Mouse (Mus musculus): ENCODE measurements around the gene Hadhb. TPM values are rescaled to one million over a fixed set of nuclear protein-coding genes. Genes with fewer than 3 reads are reported as not detected.

Hadhb gene
- polyA plus RNA-seq, 1 experiment from 2014 or later = 340 TPM

- no peaks in the 10 kb centered on the region for H3K9me3 ChIP-seq (ENCODE audit: control insufficient read depth, low read length)
- H3K27me3 ChIP-seq (replicated peaks; ENCODE audit: control insufficient read depth, insufficient read depth, low read length) = no peaks in the 10 kb centered on the region
- H3K9ac ChIP-seq (ENCODE audit: low read depth, low read length) = no peak overlapping the region
- no peaks in the 10 kb centered on the region for H3K4me1 ChIP-seq (ENCODE audit: control insufficient read depth, insufficient read depth, low read length)
- H3K4me3 ChIP-seq (ENCODE audit: low read length) = no peak overlapping the region
- H3K4me2 ChIP-seq (ENCODE audit: low read depth, low read length) = no peak overlapping the region
- ATAC-seq = no peak
- WGBS = 7% methylated on average over 4 of the region's 4 CpGs
- H3K36me3 ChIP-seq (ENCODE audit: control insufficient read depth, insufficient read depth, low read length) = no peaks in the 10 kb centered on the region
- H3K27ac ChIP-seq (ENCODE audit: low read length) = no peak overlapping the region
These were observed 59.8 kb downstream of the Hadhb start for GRCm38 (mm10) chr5:30214889-30215288.

DNA sequence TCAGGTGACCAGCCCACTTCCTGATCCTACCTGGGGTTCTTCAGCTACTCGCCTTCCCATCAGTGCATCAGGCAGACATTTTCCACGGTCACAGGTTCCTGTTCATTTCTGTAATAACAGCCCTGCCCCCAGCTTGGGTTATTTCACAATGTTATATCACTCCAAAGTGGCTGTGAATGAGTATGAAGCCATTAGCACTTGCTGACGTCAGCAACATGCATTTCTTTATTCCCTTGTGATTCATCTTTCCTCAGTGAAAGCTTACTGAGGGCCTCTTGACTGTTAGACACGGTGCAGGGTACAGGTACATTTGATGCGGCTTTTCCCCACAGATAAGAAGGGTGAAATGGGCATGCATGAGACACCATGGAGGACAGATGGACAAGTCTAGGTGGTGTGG is 60.9 kb downstream of the Hadhb start:
- H3K27ac ChIP-seq (ENCODE audit: low read length) = no peak overlapping the region
- H3K36me3 ChIP-seq (ENCODE audit: control insufficient read depth, insufficient read depth, low read length) = no peaks in the 10 kb centered on the region
- no peaks in the 10 kb centered on the region for H3K27me3 ChIP-seq (replicated peaks; ENCODE audit: control insufficient read depth, insufficient read depth, low read length)
- H3K9me3 ChIP-seq (ENCODE audit: control insufficient read depth, low read length) = no peaks in the 10 kb centered on the region
- no peak overlapping the region for H3K4me3 ChIP-seq (ENCODE audit: low read length)
- ATAC-seq = 0 out of 2 replicates have a peak, but pooled peaks have one; percentile 28
- H3K4me2 ChIP-seq (ENCODE audit: low read depth, low read length) = no peak overlapping the region
- 63% methylated on average over 5 of the region's 5 CpGs for WGBS
- no peaks in the 10 kb centered on the region for H3K4me1 ChIP-seq (ENCODE audit: control insufficient read depth, insufficient read depth, low read length)
- H3K9ac ChIP-seq (ENCODE audit: low read depth, low read length) = no peak overlapping the region

GRCm38 (mm10) chr5:30219715-30220114 is 64.7 kb downstream of the Hadhb start:
- Histone ChIP-seq H3K27me3 (replicated peaks; ENCODE audit: control insufficient read depth, insufficient read depth, low read length) (no peaks in the 10 kb centered on the region), H3K27ac (ENCODE audit: low read length) (no peak overlapping the region), H3K9ac (ENCODE audit: low read depth, low read length) (no peak overlapping the region), H3K36me3 (ENCODE audit: control insufficient read depth, insufficient read depth, low read length) (0 out of 2 replicates have a peak, but pooled peaks cover 5% of the 10 kb centered on the region), H3K4me1 (ENCODE audit: control insufficient read depth, insufficient read depth, low read length) (no peaks in the 10 kb centered on the region), H3K9me3 (ENCODE audit: control insufficient read depth, low read length) (no peaks in the 10 kb centered on the region), H3K4me3 (ENCODE audit: low read length) (no peak overlapping the region), H3K4me2 (ENCODE audit: low read depth, low read length) (no peak overlapping the region)
- no peak for ATAC-seq
- 92% methylated on average over 2 of the region's 2 CpGs for WGBS

- H3K36me3 ChIP-seq (ENCODE audit: control insufficient read depth, insufficient read depth, low read length) = 0 out of 2 replicates have a peak, but pooled peaks cover 5% of the 10 kb centered on the region
- H3K9me3 ChIP-seq (ENCODE audit: control insufficient read depth, low read length) = no peaks in the 10 kb centered on the region
- H3K27ac ChIP-seq (ENCODE audit: low read length) = no peak overlapping the region
- no peak for ATAC-seq
- 68% methylated on average over 8 of the region's 8 CpGs for WGBS
- no peak overlapping the region for H3K4me3 ChIP-seq (ENCODE audit: low read length)
- H3K4me2 ChIP-seq (ENCODE audit: low read depth, low read length) = no peak overlapping the region
- no peaks in the 10 kb centered on the region for H3K4me1 ChIP-seq (ENCODE audit: control insufficient read depth, insufficient read depth, low read length)
- H3K9ac ChIP-seq (ENCODE audit: low read depth, low read length) = no peak overlapping the region
- H3K27me3 ChIP-seq (replicated peaks; ENCODE audit: control insufficient read depth, insufficient read depth, low read length) = no peaks in the 10 kb centered on the region
These were observed 65.6 kb downstream of the Hadhb start for GRCm38 (mm10) chr5:30220666-30221065.

- Histone ChIP-seq H3K36me3 (ENCODE audit: control insufficient read depth, insufficient read depth, low read length) (0 out of 2 replicates have a peak, but pooled peaks cover 5% of the 10 kb centered on the region), H3K4me2 (ENCODE audit: low read depth, low read length) (no peak overlapping the region), H3K27ac (ENCODE audit: low read length) (no peak overlapping the region), H3K27me3 (replicated peaks; ENCODE audit: control insufficient read depth, insufficient read depth, low read length) (no peaks in the 10 kb centered on the region), H3K9me3 (ENCODE audit: control insufficient read depth, low read length) (no peaks in the 10 kb centered on the region), H3K4me3 (ENCODE audit: low read length) (no peak overlapping the region), H3K4me1 (ENCODE audit: control insufficient read depth, insufficient read depth, low read length) (no peaks in the 10 kb centered on the region), H3K9ac (ENCODE audit: low read depth, low read length) (no peak overlapping the region)
- WGBS = 97% methylated on average over 8 of the region's 8 CpGs
- ATAC-seq = no peak
These were observed 67.6 kb downstream of the Hadhb start for GRCm38 (mm10) chr5:30222681-30223080.

GRCm38 (mm10) chr5:30230901-30231300 is 75.9 kb downstream of the Hadhb start:
- H3K4me2 ChIP-seq (ENCODE audit: low read depth, low read length) = no peak overlapping the region
- WGBS = 89% methylated on average over 4 of the region's 4 CpGs
- H3K4me1 ChIP-seq (ENCODE audit: control insufficient read depth, insufficient read depth, low read length) = peaks cover 16% of the 10 kb centered on the region
- no peak overlapping the region for H3K9ac ChIP-seq (ENCODE audit: low read depth, low read length)
- no peak for ATAC-seq
- H3K27ac ChIP-seq (ENCODE audit: low read length) = no peak overlapping the region
- no peak overlapping the region for H3K4me3 ChIP-seq (ENCODE audit: low read length)
- no peaks in the 10 kb centered on the region for H3K27me3 ChIP-seq (replicated peaks; ENCODE audit: control insufficient read depth, insufficient read depth, low read length)
- peaks cover 5% of the 10 kb centered on the region; the same call in 1 of the 2 replicates for H3K9me3 ChIP-seq (ENCODE audit: control insufficient read depth, low read length)
- H3K36me3 ChIP-seq (ENCODE audit: control insufficient read depth, insufficient read depth, low read length) = 0 out of 2 replicates have a peak, but pooled peaks cover 3% of the 10 kb centered on the region

DNA sequence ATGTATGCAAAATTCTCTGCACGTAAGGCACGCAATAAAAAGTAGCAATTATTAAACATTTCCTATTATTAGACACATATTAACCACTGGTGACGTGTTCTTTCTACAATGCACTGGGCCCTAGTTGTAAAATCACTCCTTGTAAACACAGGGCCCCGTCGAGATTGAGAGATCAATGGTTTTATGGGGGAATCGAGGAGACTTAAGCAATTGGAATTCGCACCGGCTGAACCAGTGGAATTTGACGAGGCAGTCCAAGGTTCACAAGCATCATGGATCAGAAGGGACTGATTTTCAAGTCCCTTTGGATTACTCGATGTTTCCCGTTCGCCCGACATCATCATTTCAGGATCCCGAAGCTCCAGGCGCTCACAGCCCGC is 76.8 kb downstream of the Hadhb start:
- peak overlapping the region; percentile 89 for H3K27ac ChIP-seq (ENCODE audit: low read length)
- no peaks in the 10 kb centered on the region for H3K27me3 ChIP-seq (replicated peaks; ENCODE audit: control insufficient read depth, insufficient read depth, low read length)
- H3K4me1 ChIP-seq (ENCODE audit: control insufficient read depth, insufficient read depth, low read length) = peaks cover 18% of the 10 kb centered on the region
- WGBS = 25% methylated on average over 16 of the region's 16 CpGs
- peak overlapping the region; percentile 91 for H3K4me3 ChIP-seq (ENCODE audit: low read length)
- 0 out of 2 replicates have a peak, but pooled peaks cover 3% of the 10 kb centered on the region for H3K36me3 ChIP-seq (ENCODE audit: control insufficient read depth, insufficient read depth, low read length)
- peak; percentile 82 for ATAC-seq
- peak overlapping the region; percentile 48 for H3K4me2 ChIP-seq (ENCODE audit: low read depth, low read length)
- peak overlapping the region; percentile 69 for H3K9ac ChIP-seq (ENCODE audit: low read depth, low read length)
- peaks cover 5% of the 10 kb centered on the region; the same call in 1 of the 2 replicates for H3K9me3 ChIP-seq (ENCODE audit: control insufficient read depth, low read length)

DNA sequence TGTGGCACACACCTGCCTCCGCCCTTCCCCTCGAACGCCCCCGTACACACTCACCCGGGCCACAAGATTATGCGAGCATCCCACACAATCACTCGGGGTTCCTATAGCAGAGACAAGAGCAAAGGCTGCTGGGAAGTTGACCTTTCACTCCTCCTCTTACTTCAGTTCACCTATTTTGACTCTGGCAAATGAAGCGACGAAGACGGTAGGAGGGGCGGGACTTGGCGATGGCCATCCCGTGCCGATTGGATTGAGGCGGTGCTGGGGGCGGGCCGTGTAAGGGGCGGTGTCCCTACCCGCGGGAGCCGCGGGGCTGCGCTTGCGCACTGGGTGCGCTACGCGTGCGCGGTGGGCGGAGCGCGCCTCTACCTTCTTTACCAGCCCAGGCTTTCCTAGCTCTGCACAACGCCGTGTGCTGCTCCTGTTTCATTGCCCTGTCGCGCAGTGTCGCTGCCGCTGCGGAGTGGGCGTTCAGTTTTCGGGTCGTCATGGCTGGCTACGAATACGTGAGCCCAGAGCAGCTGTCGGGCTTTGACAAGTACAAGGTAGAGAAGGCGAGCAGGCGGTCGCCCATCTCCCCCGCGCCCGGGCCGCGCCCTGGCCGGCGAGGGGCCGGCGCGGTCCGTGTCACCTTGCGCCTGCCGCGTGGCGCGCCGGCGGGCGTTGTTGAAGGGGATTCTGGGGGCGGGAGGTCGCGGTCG is 77.4 kb downstream of the Hadhb start, which contains the start of gene Selenoi:
Selenoi (plus strand) TSS at position 311 of the 701 bp plus-strand sequence.
- no peaks in the 10 kb centered on the region for H3K27me3 ChIP-seq (replicated peaks; ENCODE audit: control insufficient read depth, insufficient read depth, low read length)
- peak within 1 kb of the TSS; percentile 93 for H3K9ac ChIP-seq (ENCODE audit: low read depth, low read length)
- H3K4me3 ChIP-seq (ENCODE audit: low read length) = peak within 1 kb of the TSS; percentile 91
- ATAC-seq = peak; percentile 98
- H3K4me2 ChIP-seq (ENCODE audit: low read depth, low read length) = peak within 1 kb of the TSS; percentile 74
- H3K9me3 ChIP-seq (ENCODE audit: control insufficient read depth, low read length) = peaks cover 5% of the 10 kb centered on the region; the same call in 1 of the 2 replicates
- 0 out of 2 replicates have a peak, but pooled peaks cover 3% of the 10 kb centered on the region for H3K36me3 ChIP-seq (ENCODE audit: control insufficient read depth, insufficient read depth, low read length)
- 3% methylated on average over 71 of the region's 71 CpGs for WGBS
- peak within 1 kb of the TSS; percentile 94 for H3K27ac ChIP-seq (ENCODE audit: low read length)
- peaks cover 18% of the 10 kb centered on the region for H3K4me1 ChIP-seq (ENCODE audit: control insufficient read depth, insufficient read depth, low read length)

DNA sequence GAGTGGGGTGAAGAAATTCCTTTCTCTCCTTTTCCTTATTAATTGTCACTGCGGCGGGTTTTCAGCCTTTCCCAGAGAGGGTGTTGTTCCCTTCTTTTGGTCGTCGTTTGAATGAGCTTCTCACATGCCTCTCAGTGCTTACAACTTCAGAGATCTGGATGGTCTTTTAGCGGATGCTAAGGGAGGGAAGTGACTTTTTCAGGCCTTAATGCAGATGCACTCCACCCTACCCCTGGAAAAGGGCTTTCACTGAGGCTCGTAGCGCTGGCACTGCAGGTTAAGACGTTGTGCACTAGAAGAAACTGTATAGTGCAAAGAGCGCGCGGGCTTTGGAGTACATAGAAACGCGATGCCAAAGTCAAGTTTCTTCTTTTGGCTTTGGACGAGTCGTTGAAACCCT is 78.0 kb downstream of the Hadhb start:
- peak overlapping the region; percentile 93 for H3K9ac ChIP-seq (ENCODE audit: low read depth, low read length)
- peak overlapping the region; percentile 74 for H3K4me2 ChIP-seq (ENCODE audit: low read depth, low read length)
- H3K9me3 ChIP-seq (ENCODE audit: control insufficient read depth, low read length) = peaks cover 5% of the 10 kb centered on the region; the same call in 1 of the 2 replicates
- H3K36me3 ChIP-seq (ENCODE audit: control insufficient read depth, insufficient read depth, low read length) = 0 out of 2 replicates have a peak, but pooled peaks cover 3% of the 10 kb centered on the region
- 3% methylated on average over 15 of the region's 15 CpGs for WGBS
- peak overlapping the region; percentile 91 for H3K4me3 ChIP-seq (ENCODE audit: low read length)
- no peaks in the 10 kb centered on the region for H3K27me3 ChIP-seq (replicated peaks; ENCODE audit: control insufficient read depth, insufficient read depth, low read length)
- H3K4me1 ChIP-seq (ENCODE audit: control insufficient read depth, insufficient read depth, low read length) = peaks cover 18% of the 10 kb centered on the region
- H3K27ac ChIP-seq (ENCODE audit: low read length) = peak overlapping the region; percentile 94
- ATAC-seq = no peak
